Mouse (Mus musculus) heart, postnatal 0 days (tissue): ENCODE measurements around the gene Mindy2. TPM values are rescaled to one million over a fixed set of nuclear protein-coding genes. Genes with fewer than 3 reads are reported as not detected.

Experiments used
- ATAC-seq: fragments of 200-750 bp; cut with Nextera tagmentation; 2 replicates; pipeline ENCODE4 v1.8.0; 2017; ENCODE audit warnings: low read depth, moderate number of reproducible peaks, moderate library complexity; ENCODE audit not compliant: insufficient read depth
- DNase-seq: peaks from one replicate; pipeline ENCODE4 v3.0.0-alpha.2; 2016; ENCODE audit warnings: low spot score
- H3K27ac ChIP-seq: fragments of 300-500 bp; sonication (generic); 2 replicates; pipeline ENCODE4 v1.5.1; 2014; ENCODE audit warnings: low read depth, mild to moderate bottlenecking
- H3K27me3 ChIP-seq: fragments of 300-500 bp; sonication (generic); 2 replicates; pipeline ENCODE4 v1.6.1; 2014; ENCODE audit warnings: low read length, mixed read lengths; ENCODE audit not compliant: control insufficient read depth, insufficient read depth
- H3K36me3 ChIP-seq: fragments of 300-500 bp; sonication (generic); replicated peaks from 2 replicates; pipeline ENCODE4 v1.6.1; 2014; ENCODE audit warnings: low read length, mixed read lengths; ENCODE audit not compliant: control insufficient read depth, insufficient read depth
- H3K4me1 ChIP-seq: fragments of 300-500 bp; sonication (generic); 2 replicates; pipeline ENCODE4 v1.6.1; 2014; ENCODE audit warnings: antibody characterized with exemption; ENCODE audit not compliant: control insufficient read depth, insufficient read depth
- H3K4me2 ChIP-seq: fragments of 300-500 bp; sonication (generic); 2 replicates; pipeline ENCODE4 v1.6.1; 2014; ENCODE audit warnings: low read depth, mild to moderate bottlenecking, low read length, moderate library complexity
- H3K4me3 ChIP-seq: fragments of 300-500 bp; sonication (generic); 2 replicates; pipeline ENCODE4 v1.5.1; 2014; ENCODE audit warnings: low read depth, low read length
- H3K9ac ChIP-seq: fragments of 300-500 bp; sonication (generic); replicated peaks from 2 replicates; pipeline ENCODE4 v1.6.1; 2014; ENCODE audit warnings: low read depth, low read length, mixed read lengths
- H3K9me3 ChIP-seq: fragments of 300-500 bp; sonication (generic); replicated peaks from 2 replicates; pipeline ENCODE4 v1.6.1; 2016; ENCODE audit warnings: low read length; ENCODE audit not compliant: control insufficient read depth
- CTCF ChIP-seq: IDR thresholded peaks from 2 replicates; pipeline ENCODE4 v1.5.1; 2016; ENCODE audit warnings: antibody characterized with exemption, control low read depth, low read depth
- EP300 ChIP-seq: IDR thresholded peaks from 2 replicates; pipeline ENCODE4 v1.6.1; 2016; ENCODE audit warnings: antibody characterized with exemption, low read depth
- WGBS: fragments of 180-500 bp; shearing (Covaris S2); extraction: QIAGEN DNeasy Blood & Tissue Kit; methylation state at CpG from one replicate; pipeline ENCODE4 v1.1.7; 2014; 5-methylcytosine and 5-hydroxymethylcytosine counted together
- polyA plus RNA-seq: library from polyadenylated mRNA; unstranded; fragments of >200 nt; fragmentation: Nextera tagmentation; extraction: Ambion mirVana; gene quantifications from 2 replicates; pipeline ENCODE4 v1.2.1, GENCODE M21; 2015
- total RNA-seq: library from RNA; depleted of rRNA; stranded (reverse); fragments of >200 nt; gene quantifications from 2 replicates; pipeline ENCODE4 v1.2.3, GENCODE M21; 2014; ENCODE audit warnings: low replicate concordance

The Mindy2 gene
- total and polyA plus RNA-seq, 2 experiments from 2014 or later = 9.0 to 15.3 TPM

- Histone ChIP-seq H3K27ac (peak overlapping the region; percentile 96), H3K4me3 (peak overlapping the region; percentile 76), H3K4me2 (peak overlapping the region; percentile 79), H3K9me3 (no peaks in the 10 kb centered on the region), H3K4me1 (peaks cover 7% of the 10 kb centered on the region), H3K36me3 (no peaks in the 10 kb centered on the region), H3K27me3 (no peaks in the 10 kb centered on the region), H3K9ac (peak overlapping the region; percentile 87)
- no peak for TF ChIP-seq EP300
- TF ChIP-seq CTCF = no peak
- WGBS = 1% methylated on average over 79 of the region's 103 CpGs
- ATAC-seq (peak; percentile 67), DNase-seq (peak; percentile 54)
These were observed 22.4 kb upstream of the Mindy2 start for GRCm38 (mm10) chr9:70679132-70680091.

- peak; percentile 98 for ATAC-seq
- WGBS = under 1% methylated on average over 43 of the region's 48 CpGs
These were observed 21.7 kb upstream of the Mindy2 start, which contains the start of gene Adam10 for GRCm38 (mm10) chr9:70678682-70679131. TSS of gene Adam10 (plus strand) at chr9:70678997.

GRCm38 (mm10) chr9:70675961-70676360 lies 19.0 kb upstream of the Mindy2 start:
- ATAC-seq (no peak), DNase-seq (no peak)
- TF ChIP-seq CTCF (no peak), EP300 (no peak)
- no peak overlapping the region for H3K9ac ChIP-seq
- H3K9me3 ChIP-seq = no peaks in the 10 kb centered on the region
- peaks cover 3% of the 10 kb centered on the region; the same call in 1 of the 2 replicates for H3K4me1 ChIP-seq
- no peak overlapping the region for H3K4me3 ChIP-seq
- no peak overlapping the region for H3K27ac ChIP-seq
- H3K27me3 ChIP-seq = no peaks in the 10 kb centered on the region
- 85% methylated on average over 5 of the region's 5 CpGs for WGBS
- H3K4me2 ChIP-seq = no peak overlapping the region
- H3K36me3 ChIP-seq = no peaks in the 10 kb centered on the region

More at GRCm38 (mm10) chr9:70678682-70679131, 21.7 kb upstream of the Mindy2 start, which contains the start of gene Adam10:
- peak; percentile 98 for DNase-seq
- peaks cover 7% of the 10 kb centered on the region for H3K4me1 ChIP-seq
- H3K27me3 ChIP-seq = no peaks in the 10 kb centered on the region
- no peaks in the 10 kb centered on the region for H3K36me3 ChIP-seq
- H3K9ac ChIP-seq = peak within 1 kb of the TSS; percentile 87
- no peak for TF ChIP-seq EP300
- no peak for TF ChIP-seq CTCF
- H3K9me3 ChIP-seq = no peaks in the 10 kb centered on the region
- H3K27ac ChIP-seq = peak within 1 kb of the TSS; percentile 96
- H3K4me3 ChIP-seq = peak within 1 kb of the TSS; percentile 76
- peak within 1 kb of the TSS; percentile 79 for H3K4me2 ChIP-seq

- H3K9ac ChIP-seq = no peak overlapping the region
- no peak for ATAC-seq
- TF ChIP-seq EP300 (no peak), CTCF (no peak)
- no peak overlapping the region for H3K4me2 ChIP-seq
- H3K4me3 ChIP-seq = no peak overlapping the region
- no peak overlapping the region for H3K27ac ChIP-seq
- H3K9me3 ChIP-seq = no peaks in the 10 kb centered on the region
- 79% methylated on average over 4 of the region's 4 CpGs for WGBS
- no peaks in the 10 kb centered on the region for H3K27me3 ChIP-seq
- H3K36me3 ChIP-seq = no peaks in the 10 kb centered on the region
- no peak for DNase-seq
- H3K4me1 ChIP-seq = no peaks in the 10 kb centered on the region; the same call in 1 of the 2 replicates
These were observed 18.1 kb upstream of the Mindy2 start for GRCm38 (mm10) chr9:70675117-70675516.

- no peak overlapping the region for H3K27ac ChIP-seq
- WGBS = 78% methylated on average over 4 of the region's 4 CpGs
These were observed 16.7 kb upstream of the Mindy2 start for GRCm38 (mm10) chr9:70673656-70674055.

More at GRCm38 (mm10) chr9:70673656-70674055, 16.7 kb upstream of the Mindy2 start:
- no peak for DNase-seq
- H3K4me3 ChIP-seq = no peak overlapping the region
- no peaks in the 10 kb centered on the region for H3K9me3 ChIP-seq
- H3K27me3 ChIP-seq = no peaks in the 10 kb centered on the region
- ATAC-seq = no peak
- TF ChIP-seq EP300 = no peak
- TF ChIP-seq CTCF = no peak
- no peaks in the 10 kb centered on the region for H3K36me3 ChIP-seq
- H3K9ac ChIP-seq = no peak overlapping the region
- no peak overlapping the region for H3K4me2 ChIP-seq
- H3K4me1 ChIP-seq = no peaks in the 10 kb centered on the region; the same call in 1 of the 2 replicates
